Mouse (Mus musculus): ENCODE results near the gene Stra6. TPM values are rescaled to one million over a fixed set of nuclear protein-coding genes. Genes with fewer than 3 reads are reported as not detected.

The Stra6 gene
- polyA plus RNA-seq, 2 experiments = 13.1 to 22.0 TPM

- Histone ChIP-seq H3K36me3 (ENCODE audit: control insufficient read depth, insufficient read depth, low read length) (no peaks in the 10 kb centered on the region), H3K4me1 (ENCODE audit: control insufficient read depth, insufficient read depth, low read length) (peaks cover 14% of the 10 kb centered on the region), H3K9ac (ENCODE audit: low read depth, low read length, severe bottlenecking) (no peak overlapping the region), H3K4me3 (replicated peaks; ENCODE audit: low read length) (no peak overlapping the region), H3K9me3 (ENCODE audit: control insufficient read depth, low read length) (no peaks in the 10 kb centered on the region), H3K4me2 (replicated peaks; ENCODE audit: low read depth, low read length, severe bottlenecking) (no peak overlapping the region), H3K27ac (replicated peaks; ENCODE audit: low read depth, low read length) (no peak overlapping the region), H3K27me3 (ENCODE audit: control insufficient read depth, insufficient read depth, low read length) (no peaks in the 10 kb centered on the region)
- TF ChIP-seq POLR2A (IDR thresholded peaks at IDR 0.05; ENCODE audit: borderline replicate concordance, extremely low read depth, insufficient read depth, insufficient read length) = no peak
- DNase-seq (ENCODE audit: low spot score) (peak; percentile 24), ATAC-seq (ENCODE audit: low FRiP score, low read depth) (no peak)
- 66% methylated on average over 6 of the region's 6 CpGs for WGBS
Measured at GRCm38 (mm10) chr9:58066731-58067095, 3.1 kb downstream of the Stra6 start.

- Histone ChIP-seq H3K4me3 (replicated peaks; ENCODE audit: low read length) (no peak overlapping the region), H3K9me3 (ENCODE audit: control insufficient read depth, low read length) (no peaks in the 10 kb centered on the region), H3K36me3 (ENCODE audit: control insufficient read depth, insufficient read depth, low read length) (no peaks in the 10 kb centered on the region), H3K27ac (replicated peaks; ENCODE audit: low read depth, low read length) (no peak overlapping the region), H3K27me3 (ENCODE audit: control insufficient read depth, insufficient read depth, low read length) (no peaks in the 10 kb centered on the region), H3K4me2 (replicated peaks; ENCODE audit: low read depth, low read length, severe bottlenecking) (no peak overlapping the region), H3K9ac (ENCODE audit: low read depth, low read length, severe bottlenecking) (no peak overlapping the region), H3K4me1 (ENCODE audit: control insufficient read depth, insufficient read depth, low read length) (peaks cover 14% of the 10 kb centered on the region)
- TF ChIP-seq POLR2A (IDR thresholded peaks at IDR 0.05; ENCODE audit: borderline replicate concordance, extremely low read depth, insufficient read depth, insufficient read length) = no peak
- DNase-seq (ENCODE audit: low spot score) = no peak
- 88% methylated on average over 3 of the region's 3 CpGs for WGBS
- no peak for ATAC-seq (ENCODE audit: low FRiP score, low read depth)
Measured at GRCm38 (mm10) chr9:58067546-58067945, 4.0 kb downstream of the Stra6 start.

GRCm38 (mm10) chr9:58074561-58074960 is 11.0 kb downstream of the Stra6 start:
- 31% methylated on average over 3 of the region's 3 CpGs for WGBS
- Histone ChIP-seq H3K27ac (replicated peaks; ENCODE audit: low read depth, low read length) (no peak overlapping the region), H3K27me3 (ENCODE audit: control insufficient read depth, insufficient read depth, low read length) (no peaks in the 10 kb centered on the region), H3K9me3 (ENCODE audit: control insufficient read depth, low read length) (no peaks in the 10 kb centered on the region), H3K36me3 (ENCODE audit: control insufficient read depth, insufficient read depth, low read length) (no peaks in the 10 kb centered on the region), H3K4me1 (ENCODE audit: control insufficient read depth, insufficient read depth, low read length) (no peaks in the 10 kb centered on the region), H3K4me3 (replicated peaks; ENCODE audit: low read length) (no peak overlapping the region), H3K4me2 (replicated peaks; ENCODE audit: low read depth, low read length, severe bottlenecking) (no peak overlapping the region), H3K9ac (ENCODE audit: low read depth, low read length, severe bottlenecking) (no peak overlapping the region)
- no peak for TF ChIP-seq POLR2A (IDR thresholded peaks at IDR 0.05; ENCODE audit: borderline replicate concordance, extremely low read depth, insufficient read depth, insufficient read length)
- ATAC-seq (ENCODE audit: low FRiP score, low read depth) (no peak), DNase-seq (ENCODE audit: low spot score) (no peak)

- Histone ChIP-seq H3K4me3 (replicated peaks; ENCODE audit: low read length) (no peak overlapping the region), H3K36me3 (ENCODE audit: control insufficient read depth, insufficient read depth, low read length) (no peaks in the 10 kb centered on the region), H3K9ac (ENCODE audit: low read depth, low read length, severe bottlenecking) (no peak overlapping the region), H3K27me3 (ENCODE audit: control insufficient read depth, insufficient read depth, low read length) (no peaks in the 10 kb centered on the region; the same call in 1 of the 2 replicates), H3K27ac (replicated peaks; ENCODE audit: low read depth, low read length) (no peak overlapping the region), H3K9me3 (ENCODE audit: control insufficient read depth, low read length) (no peaks in the 10 kb centered on the region), H3K4me1 (ENCODE audit: control insufficient read depth, insufficient read depth, low read length) (peaks cover 38% of the 10 kb centered on the region), H3K4me2 (replicated peaks; ENCODE audit: low read depth, low read length, severe bottlenecking) (no peak overlapping the region)
- no peak for ATAC-seq (ENCODE audit: low FRiP score, low read depth)
- 17% methylated on average over 8 of the region's 8 CpGs for WGBS
- DNase-seq (ENCODE audit: low spot score) = no peak
- TF ChIP-seq POLR2A (IDR thresholded peaks at IDR 0.05; ENCODE audit: borderline replicate concordance, extremely low read depth, insufficient read depth, insufficient read length) = no peak
Measured at GRCm38 (mm10) chr9:58084586-58084985, 21.0 kb downstream of the Stra6 start.

GRCm38 (mm10) chr9:58085074-58085473 is 21.5 kb downstream of the Stra6 start:
- no peak overlapping the region for H3K4me3 ChIP-seq (replicated peaks; ENCODE audit: low read length)
- ATAC-seq (ENCODE audit: low FRiP score, low read depth) (no peak; the same call in 1 of the 2 replicates), DNase-seq (ENCODE audit: low spot score) (no peak)
- no peak overlapping the region for H3K4me2 ChIP-seq (replicated peaks; ENCODE audit: low read depth, low read length, severe bottlenecking)
- H3K4me1 ChIP-seq (ENCODE audit: control insufficient read depth, insufficient read depth, low read length) = peaks cover 38% of the 10 kb centered on the region
- H3K36me3 ChIP-seq (ENCODE audit: control insufficient read depth, insufficient read depth, low read length) = no peaks in the 10 kb centered on the region
- H3K27me3 ChIP-seq (ENCODE audit: control insufficient read depth, insufficient read depth, low read length) = no peaks in the 10 kb centered on the region; the same call in 1 of the 2 replicates
- H3K9me3 ChIP-seq (ENCODE audit: control insufficient read depth, low read length) = no peaks in the 10 kb centered on the region
- TF ChIP-seq POLR2A (IDR thresholded peaks at IDR 0.05; ENCODE audit: borderline replicate concordance, extremely low read depth, insufficient read depth, insufficient read length) = no peak
- no peak overlapping the region for H3K27ac ChIP-seq (replicated peaks; ENCODE audit: low read depth, low read length)
- WGBS = 22% methylated on average over 2 of the region's 2 CpGs
- H3K9ac ChIP-seq (ENCODE audit: low read depth, low read length, severe bottlenecking) = no peak overlapping the region

- peak; percentile 34; the same call in 1 of the 2 replicates for ATAC-seq (ENCODE audit: low FRiP score, low read depth)
- Histone ChIP-seq H3K36me3 (ENCODE audit: control insufficient read depth, insufficient read depth, low read length) (no peaks in the 10 kb centered on the region), H3K9ac (ENCODE audit: low read depth, low read length, severe bottlenecking) (0 out of 2 replicates have a peak overlapping the region, but pooled peaks have one; percentile 4), H3K27ac (replicated peaks; ENCODE audit: low read depth, low read length) (no peak overlapping the region), H3K4me1 (ENCODE audit: control insufficient read depth, insufficient read depth, low read length) (peaks cover 38% of the 10 kb centered on the region), H3K4me3 (replicated peaks; ENCODE audit: low read length) (no peak overlapping the region), H3K27me3 (ENCODE audit: control insufficient read depth, insufficient read depth, low read length) (no peaks in the 10 kb centered on the region; the same call in 1 of the 2 replicates), H3K4me2 (replicated peaks; ENCODE audit: low read depth, low read length, severe bottlenecking) (no peak overlapping the region), H3K9me3 (ENCODE audit: control insufficient read depth, low read length) (no peaks in the 10 kb centered on the region)
- TF ChIP-seq POLR2A (IDR thresholded peaks at IDR 0.05; ENCODE audit: borderline replicate concordance, extremely low read depth, insufficient read depth, insufficient read length) = no peak
- DNase-seq (ENCODE audit: low spot score) = peak; percentile 47
- 14% methylated on average over 9 of the region's 9 CpGs for WGBS
Measured at GRCm38 (mm10) chr9:58086203-58086602, 22.6 kb downstream of the Stra6 start.

All from limb, embryonic 14.5 days (tissue).